Mouse (Mus musculus): ENCODE results near the gene Frat2. TPM values are rescaled to one million over a fixed set of nuclear protein-coding genes. Genes with fewer than 3 reads are reported as not detected.

Gene Frat2
- total RNA-seq, 2 experiments from 2014 or later: 13.9 to 14.9 TPM

Other genes with a start within 250 kb of the Frat2 start
- gene Slit1, start 104.5 kb downstream of the Frat2 start, total RNA-seq (2021): 100 to 1,000 TPM; 180 to 224 TPM
- gene Arhgap19, start 46.1 kb downstream of the Frat2 start, total RNA-seq (2021): 1 to 10 TPM; 2.4 to 2.5 TPM
- 10 to 100 TPM; 22.4 to 24.8 TPM for gene Frat1, start 18.2 kb downstream of the Frat2 start, total RNA-seq (2021)
- gene Rrp12, start 48.0 kb upstream of the Frat2 start, total RNA-seq (2021): 10 to 100 TPM; 32.9 to 33.5 TPM
- 100 to 1,000 TPM; 510 to 584 TPM for gene Pgam1, start 63.8 kb upstream of the Frat2 start, total RNA-seq (2021)
- 10 to 100 TPM; 28.3 to 32.4 TPM for gene Exosc1, start 85.3 kb upstream of the Frat2 start, total RNA-seq (2021)
- 10 to 100 TPM; 46.4 to 50.9 TPM for gene Zdhhc16, start 85.3 kb upstream of the Frat2 start, total RNA-seq (2021)
- 10 to 100 TPM; 28.6 to 42.0 TPM for gene Mms19, start 133.0 kb upstream of the Frat2 start, total RNA-seq (2021)
- 10 to 100 TPM; 13.7 to 14.0 TPM for gene Ubtd1, start 133.6 kb upstream of the Frat2 start, total RNA-seq (2021)
- not detected for gene Ankrd2, start 187.9 kb upstream of the Frat2 start, total RNA-seq (2021)
- gene Hoga1, start 197.5 kb upstream of the Frat2 start, total RNA-seq (2021): 1 to 10 TPM; 5.2 to 8.2 TPM
- gene 4933411K16Rik, start 204.1 kb upstream of the Frat2 start, total RNA-seq (2021): 1 to 10 TPM in 1 of 2 experiments, under 1 TPM in 1; 0.76 to 1.6 TPM
- 10 to 100 TPM; 71.1 to 72.9 TPM for gene Morn4, start 238.2 kb upstream of the Frat2 start, total RNA-seq (2021)
- 10 to 100 TPM; 62.8 to 67.1 TPM for gene Pi4k2a, start 242.3 kb upstream of the Frat2 start, total RNA-seq (2021)